Mouse (Mus musculus) heart, postnatal 14 days (tissue): ENCODE data around the gene Sept11. TPM values are rescaled to one million over a fixed set of nuclear protein-coding genes. Genes with fewer than 3 reads are reported as not detected.

Source experiments
- DNase-seq, 2 experiments: peaks; one replicate each; pipeline ENCODE4 v3.0.0; 2021 to 2022
- intact Hi-C: fragments of 180-260 bp; cut with DNase I; formaldehyde crosslinking; loops from one replicate; pipeline ENCODE4 v1.15.1; 2025
- long read RNA-seq, 2 experiments: library from polyadenylated mRNA; stranded (forward); transcript quantifications; one replicate each; pipeline ENCODE4 v2.0.0; 2021
- total RNA-seq, 2 experiments: library from RNA; stranded (reverse); gene quantifications; 2 replicates each; pipeline ENCODE4 v1.2.3; 2021

Sept11 gene
- 10 to 100 TPM; 48.7 to 54.9 TPM for total RNA-seq
- long read RNA-seq, experiment 1, full-length matches to known transcripts = 17 of 32 reads
- long read RNA-seq, experiment 1, partial matches to known transcripts = 2 of 32 reads
- long read RNA-seq, experiment 1, other reads (novel, unspliced or antisense) = 13 of 32 reads
- long read RNA-seq, experiment 2, full-length matches to known transcripts = 22 of 33 reads
- long read RNA-seq, experiment 2, partial matches to known transcripts = 0 of 33 reads
- long read RNA-seq, experiment 2, other reads (novel, unspliced or antisense) = 11 of 33 reads

- DNase-seq = peak; percentile 95
- intact Hi-C loops = loop anchor here (1.0 to 5.0 kb wide), 5 partner anchors 44 to 174 kb away; partner anchors contain the start of gene Ccng2
These were observed at the start of gene Sept11 for GRCm38 (mm10) chr5:93092857-93093622. Sept11 (plus strand) TSS chr5:93093437.

- intact Hi-C loops = no loop called here
- DNase-seq = no peak
These were observed 49.3 kb upstream of the Sept11 start for GRCm38 (mm10) chr5:93043688-93044583.

- DNase-seq = peak; percentile 19 to 26
- intact Hi-C loops = no loop called here
These were observed 48.5 kb upstream of the Sept11 start, which contains the start of gene Sowahb for GRCm38 (mm10) chr5:93044584-93045370. Sowahb (minus strand) TSS chr5:93045022.

GRCm38 (mm10) chr5:93045371-93045714 is 47.9 kb upstream of the Sept11 start:
- no peak for DNase-seq
- intact Hi-C loops = no loop called here

GRCm38 (mm10) chr5:93046306-93046845 is 46.9 kb upstream of the Sept11 start:
- no peak for DNase-seq
- intact Hi-C loops = no loop called here

- intact Hi-C loops = no loop called here
These were observed 44.6 kb upstream of the Sept11 start for GRCm38 (mm10) chr5:93048481-93049240.

GRCm38 (mm10) chr5:93049971-93050370 is 43.3 kb upstream of the Sept11 start:
- intact Hi-C loops = no loop called here
- DNase-seq = no peak

More at GRCm38 (mm10) chr5:93048481-93049240, 44.6 kb upstream of the Sept11 start:
- DNase-seq = no peak

- intact Hi-C loops = no loop called here
These were observed 42.2 kb upstream of the Sept11 start for GRCm38 (mm10) chr5:93051041-93051440.

GRCm38 (mm10) chr5:93051951-93052350 is 41.3 kb upstream of the Sept11 start:
- no peak for DNase-seq
- intact Hi-C loops = no loop called here

More at GRCm38 (mm10) chr5:93051041-93051440, 42.2 kb upstream of the Sept11 start:
- DNase-seq = no peak

GRCm38 (mm10) chr5:93053606-93054397 is 39.4 kb upstream of the Sept11 start:
- intact Hi-C loops = no loop called here
- no peak for DNase-seq

- DNase-seq = no peak
- intact Hi-C loops = no loop called here
These were observed 32.4 kb upstream of the Sept11 start for GRCm38 (mm10) chr5:93060865-93061264.

- intact Hi-C loops = no loop called here
- DNase-seq = no peak
These were observed 15.4 kb upstream of the Sept11 start for GRCm38 (mm10) chr5:93077661-93078323.

- no peak for DNase-seq
- intact Hi-C loops = no loop called here
These were observed 13.6 kb upstream of the Sept11 start for GRCm38 (mm10) chr5:93079596-93079995.

GRCm38 (mm10) chr5:93085015-93085598 is 8.1 kb upstream of the Sept11 start:
- peak; percentile 43 to 65 for DNase-seq
- intact Hi-C loops = loop anchor here (2.0 kb wide), 1 partner anchor 78 kb away; no protein-coding TSS in a partner anchor

- no peak for DNase-seq
- intact Hi-C loops = loop anchor here (2.0 kb wide), 1 partner anchor 77 kb away; no protein-coding TSS in a partner anchor
These were observed 7.3 kb upstream of the Sept11 start for GRCm38 (mm10) chr5:93085900-93086299.

GRCm38 (mm10) chr5:93091266-93091665 is 2.0 kb upstream of the Sept11 start:
- intact Hi-C loops = loop anchor here (5.0 kb wide), 3 partner anchors 69 to 176 kb away; partner anchors contain the start of gene Ccng2
- DNase-seq = peak in 1 of 2 experiments; percentile 31
